Mouse (Mus musculus) brain, embryonic 14.5 days (tissue): ENCODE results near the gene Abhd17b. TPM values are rescaled to one million over a fixed set of nuclear protein-coding genes. Genes with fewer than 3 reads are reported as not detected.
A peak's percentile ranks its signal among the peaks of the same experiment; 100 is the strongest.
"Not testable (repeated sequence)": the region's sequence is repeated elsewhere in the genome, so short reads cannot be mapped to it uniquely, and the experiment has no call there.

Experiments
- DNase-seq: peaks from one replicate; pipeline ENCODE4 v3.0.0-alpha.2; 2011; ENCODE audit warnings: low read depth
- CTCF ChIP-seq: fragments of 200-500 bp; IDR thresholded peaks from 2 replicates; pipeline ENCODE4 v1.5.1; 2012; ENCODE audit warnings: inconsistent platforms, mild to moderate bottlenecking, moderate library complexity, borderline replicate concordance; ENCODE audit not compliant: insufficient read depth, insufficient read length; ENCODE audit errors: extremely low read depth
- POLR2A ChIP-seq: fragments of 200-500 bp; IDR thresholded peaks from 2 replicates; pipeline ENCODE4 v1.6.1; 2012; ENCODE audit warnings: mild to moderate bottlenecking, inconsistent platforms, borderline replicate concordance; ENCODE audit not compliant: poor library complexity, insufficient read depth, insufficient read length, severe bottlenecking; ENCODE audit errors: extremely low read depth
- polyA plus RNA-seq: library from polyadenylated mRNA; depleted of rRNA; stranded (reverse); fragments of >200 nt; gene quantifications from 2 replicates; pipeline ENCODE4 v1.2.3, GENCODE M21; 2012; rRNA removed

Gene Abhd17b
- polyA plus RNA-seq, result 29.0 and 30.8 TPM in 2 replicates

DNA sequence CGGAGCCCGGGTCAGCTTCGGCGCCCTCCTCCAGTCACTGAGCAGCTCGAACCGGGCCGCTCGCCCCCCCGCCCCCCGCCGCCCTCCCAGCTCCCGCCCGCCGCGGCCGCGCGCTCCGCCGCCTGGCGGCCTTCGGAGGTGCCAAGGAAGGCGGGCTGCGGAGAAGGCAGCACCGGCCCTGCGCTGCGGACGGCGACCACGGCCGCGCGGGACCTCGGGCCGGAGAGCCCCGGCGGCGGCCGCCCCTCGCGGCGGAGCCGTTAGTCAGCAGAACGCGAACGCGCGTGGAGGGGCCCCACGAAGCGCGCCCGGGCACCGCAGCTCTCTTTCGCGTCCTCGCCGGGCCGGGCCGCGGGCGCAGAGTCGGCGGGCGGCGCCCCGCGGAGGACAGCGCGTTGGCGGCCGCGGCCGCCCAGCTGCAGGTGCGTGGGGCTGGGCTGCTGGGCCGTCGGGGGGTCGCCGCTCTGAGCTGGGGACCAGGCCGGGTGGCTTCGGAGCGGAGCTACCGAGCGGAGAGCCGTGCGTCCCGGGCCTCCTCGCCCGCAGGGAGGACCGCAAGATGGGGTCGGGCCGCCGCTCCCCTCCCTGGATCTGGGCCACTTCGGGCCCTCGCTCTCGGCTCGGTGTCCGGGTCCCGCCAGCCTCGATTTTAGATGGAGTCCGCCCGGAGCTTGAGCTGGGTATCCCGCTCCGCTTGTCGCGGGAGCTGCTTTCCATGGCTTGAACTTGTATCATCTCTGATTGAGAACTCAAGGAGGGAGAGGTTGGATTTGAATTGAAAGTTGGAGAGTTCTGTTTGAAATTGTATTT is at the start of gene Abhd17b:
Abhd17b (plus strand) TSS at position 14 of the 810 bp plus-strand sequence.
- TF ChIP-seq CTCF, result peak; percentile 20; the same call in 1 of the 2 replicates
- TF ChIP-seq POLR2A, result peak; percentile 83
- DNase-seq, result peak; percentile 74

- TF ChIP-seq POLR2A (no peak), CTCF (no peak)
- no peak for DNase-seq
These were observed 49.1 kb upstream of the Abhd17b start for GRCm38 (mm10) chr19:21603836-21604235.

- TF ChIP-seq CTCF, result no peak
- TF ChIP-seq POLR2A, result no peak
- DNase-seq, result no peak
These were observed 47.7 kb upstream of the Abhd17b start for GRCm38 (mm10) chr19:21605294-21605693.

DNA sequence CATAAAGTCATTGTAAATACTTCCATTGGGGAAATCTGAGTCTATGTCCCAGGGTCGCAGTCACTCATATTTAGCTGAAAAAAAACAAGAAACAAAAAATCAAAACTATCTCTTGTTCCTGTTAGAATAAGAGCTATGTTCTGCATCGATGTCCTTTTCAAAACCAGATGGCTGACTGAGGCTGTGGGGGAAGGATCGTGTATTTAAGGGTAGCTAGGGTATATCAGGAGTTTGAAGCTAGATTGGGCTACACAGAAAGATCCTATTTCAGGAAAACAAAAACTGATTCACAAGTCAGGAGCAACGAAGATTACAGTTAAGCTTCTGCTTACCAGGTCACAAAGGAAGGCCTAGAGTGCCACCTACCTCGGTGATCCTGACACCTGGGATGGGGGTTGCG is 42.7 kb upstream of the Abhd17b start:
- no peak for DNase-seq
- TF ChIP-seq POLR2A (no peak), CTCF (no peak)

- DNase-seq, result peak; percentile 53
- no peak for TF ChIP-seq POLR2A
- TF ChIP-seq CTCF, result no peak
These were observed 41.7 kb upstream of the Abhd17b start for GRCm38 (mm10) chr19:21611297-21611696.

GRCm38 (mm10) chr19:21611725-21612575 is 41.0 kb upstream of the Abhd17b start:
- TF ChIP-seq POLR2A (no peak), CTCF (no peak)
- no peak for DNase-seq

- TF ChIP-seq CTCF (no peak), POLR2A (no peak)
- DNase-seq, result no peak
These were observed 37.2 kb upstream of the Abhd17b start for GRCm38 (mm10) chr19:21615801-21616200.

- no peak for TF ChIP-seq POLR2A
- TF ChIP-seq CTCF, result no peak
- DNase-seq, result no peak
These were observed 29.4 kb upstream of the Abhd17b start for GRCm38 (mm10) chr19:21623410-21624147.

GRCm38 (mm10) chr19:21624148-21624535 is 28.8 kb upstream of the Abhd17b start:
- DNase-seq, result no peak
- TF ChIP-seq CTCF (no peak), POLR2A (no peak)

DNA sequence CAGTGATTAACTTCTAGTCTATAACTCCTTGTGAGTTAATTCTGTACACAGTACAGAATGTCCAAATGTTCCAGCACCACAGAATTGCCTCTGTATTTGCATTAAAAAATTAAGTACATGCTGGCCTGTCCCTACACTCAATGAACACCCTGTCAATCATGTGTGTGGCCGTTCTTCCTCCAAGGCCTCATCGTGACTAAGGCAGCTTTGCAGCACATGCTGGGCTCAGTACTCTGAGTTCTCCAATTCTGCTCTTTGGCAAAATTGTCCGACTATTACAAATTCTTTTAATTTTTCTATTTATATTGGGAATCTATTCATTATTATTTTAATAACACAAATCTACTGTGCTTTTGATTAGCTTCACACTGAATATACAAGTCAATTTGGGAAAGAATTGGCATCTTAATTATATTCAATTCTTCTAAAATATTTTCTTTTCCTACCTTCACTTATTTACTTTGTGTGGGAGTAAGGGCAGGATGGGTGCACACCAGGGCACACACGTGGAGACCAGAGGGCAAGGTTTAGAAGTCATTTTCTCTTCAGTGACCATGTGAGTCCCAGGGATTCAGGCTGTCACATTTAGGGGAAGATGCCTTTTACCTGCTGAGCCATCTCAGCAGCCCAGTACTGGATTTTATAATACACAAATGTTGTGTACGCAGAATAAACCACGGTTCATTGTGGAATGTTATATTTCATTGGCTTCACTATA is 26.6 kb upstream of the Abhd17b start:
- no peak for DNase-seq
- no peak for TF ChIP-seq CTCF
- no peak for TF ChIP-seq POLR2A

DNA sequence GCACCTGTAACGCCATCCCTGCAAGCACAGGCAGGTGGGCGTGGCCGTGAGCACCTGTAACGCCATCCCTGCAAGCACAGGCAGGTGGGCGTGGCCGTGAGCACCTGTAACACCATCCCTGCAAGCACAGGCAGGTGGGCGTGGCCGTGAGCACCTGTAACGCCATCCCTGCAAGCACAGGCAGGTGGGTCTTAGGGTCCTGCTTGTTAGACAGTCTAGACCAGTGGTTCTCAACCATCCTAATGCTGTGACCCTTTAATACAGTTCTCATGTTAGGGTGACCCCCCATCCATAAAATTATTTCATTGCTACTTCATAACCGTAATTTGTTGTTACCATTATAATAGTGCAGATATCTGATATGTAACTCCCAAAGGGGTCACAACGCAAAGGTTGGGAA is 24.5 kb upstream of the Abhd17b start:
- not testable (repeated sequence) for DNase-seq

- no peak for TF ChIP-seq POLR2A
- no peak for TF ChIP-seq CTCF
- no peak for DNase-seq
These were observed 24.0 kb upstream of the Abhd17b start for GRCm38 (mm10) chr19:21629030-21629429.
